Mouse (Mus musculus) CD8-positive naive resting alpha-beta T cell, adult 2 months (primary cell): ENCODE data around the gene Dguok.
A peak's percentile ranks its signal among the peaks of the same experiment; 100 is the strongest.

Experiments
- DNase-seq, 2 experiments: peaks; one replicate each; pipeline ENCODE4 v3.0.0; 2022; ENCODE audit warnings: low read depth in 2 of 2, low spot score in 2 of 2

Dguok gene

DNA sequence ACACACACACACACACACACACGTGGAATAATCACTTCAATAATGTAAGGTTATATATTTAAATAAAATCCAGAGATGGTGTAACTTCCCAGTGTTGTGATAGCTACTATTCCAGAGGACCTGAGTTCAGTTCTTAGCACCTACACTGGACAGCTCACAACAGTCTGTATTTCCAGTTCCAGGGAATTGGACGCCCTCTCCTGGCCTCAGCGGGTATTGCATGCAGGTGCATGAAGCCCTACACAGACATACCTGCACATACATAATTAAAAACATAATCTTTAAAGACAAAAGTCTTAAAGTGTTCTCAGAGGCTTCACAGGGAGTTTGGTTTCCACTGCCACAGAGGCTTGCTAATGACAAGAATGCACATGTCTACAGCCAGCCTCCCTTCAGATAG, 6.3 kb downstream of the Dguok start:
- DNase-seq = peak in 1 of 2 experiments; percentile 39

DNA sequence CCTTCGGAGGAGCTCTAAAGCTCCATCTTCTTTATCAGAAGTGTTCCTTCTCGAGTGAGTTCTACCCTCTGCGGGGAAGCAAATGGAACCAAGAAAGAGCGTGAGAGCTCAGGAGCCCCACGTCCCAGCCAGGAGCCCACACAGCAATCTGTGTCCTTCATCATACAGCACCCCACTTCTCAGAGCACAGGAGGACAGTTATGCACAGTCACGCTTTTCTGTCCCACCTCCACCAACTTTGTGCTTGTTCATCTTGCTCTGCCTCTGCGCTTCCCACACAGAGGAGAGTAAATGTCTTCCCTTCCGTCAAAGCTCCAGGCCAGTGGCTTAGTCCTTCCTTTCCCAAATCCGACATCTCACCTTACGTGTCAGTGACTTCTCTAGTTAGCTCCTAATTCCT, 7.7 kb downstream of the Dguok start:
- no peak for DNase-seq

DNA sequence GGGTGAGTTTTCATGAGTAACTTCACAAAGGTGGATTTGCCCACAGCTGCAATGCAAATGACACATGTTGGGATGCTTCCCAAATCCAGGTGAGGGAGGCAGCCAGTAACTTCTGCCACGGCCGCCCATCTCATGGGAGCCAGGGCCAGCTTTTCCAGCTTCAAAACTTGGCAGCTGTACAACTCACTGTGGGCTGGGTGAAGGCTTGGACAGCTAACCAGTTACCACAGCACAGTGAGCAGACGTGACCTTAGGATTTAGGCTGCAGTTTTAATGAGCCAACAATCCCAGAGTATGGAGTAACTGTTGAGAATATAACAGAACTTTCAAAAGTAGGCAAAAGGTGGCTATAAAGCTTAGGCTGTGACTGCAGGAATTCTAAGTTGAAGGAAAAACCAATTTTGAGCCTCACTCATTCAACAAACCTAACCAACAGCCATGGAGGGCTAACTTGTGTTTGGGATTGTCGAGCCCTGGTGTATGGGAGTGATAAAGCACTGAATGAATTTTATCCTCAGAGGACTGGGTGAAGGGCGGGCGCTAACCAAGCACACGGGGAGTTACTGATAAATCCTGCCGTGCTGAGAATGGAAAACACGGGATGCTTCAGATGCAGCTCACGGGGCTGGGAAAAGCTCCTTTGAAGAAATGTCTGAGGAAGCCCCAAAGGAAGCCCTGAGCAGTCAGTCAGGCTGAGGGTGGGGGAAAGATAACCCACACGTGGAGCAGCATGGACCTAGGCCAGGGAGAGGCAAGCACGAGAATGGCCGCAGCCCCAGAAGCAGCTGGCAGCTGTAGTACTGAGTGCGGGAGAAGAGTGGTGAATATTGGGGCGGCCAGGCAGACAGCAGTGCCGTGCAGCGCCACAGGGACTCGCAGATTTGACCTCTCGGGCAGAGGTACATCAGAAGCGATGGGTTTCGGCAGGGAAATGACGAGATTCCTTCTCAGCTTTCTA, 9.7 kb downstream of the Dguok start:
- DNase-seq = no peak

DNA sequence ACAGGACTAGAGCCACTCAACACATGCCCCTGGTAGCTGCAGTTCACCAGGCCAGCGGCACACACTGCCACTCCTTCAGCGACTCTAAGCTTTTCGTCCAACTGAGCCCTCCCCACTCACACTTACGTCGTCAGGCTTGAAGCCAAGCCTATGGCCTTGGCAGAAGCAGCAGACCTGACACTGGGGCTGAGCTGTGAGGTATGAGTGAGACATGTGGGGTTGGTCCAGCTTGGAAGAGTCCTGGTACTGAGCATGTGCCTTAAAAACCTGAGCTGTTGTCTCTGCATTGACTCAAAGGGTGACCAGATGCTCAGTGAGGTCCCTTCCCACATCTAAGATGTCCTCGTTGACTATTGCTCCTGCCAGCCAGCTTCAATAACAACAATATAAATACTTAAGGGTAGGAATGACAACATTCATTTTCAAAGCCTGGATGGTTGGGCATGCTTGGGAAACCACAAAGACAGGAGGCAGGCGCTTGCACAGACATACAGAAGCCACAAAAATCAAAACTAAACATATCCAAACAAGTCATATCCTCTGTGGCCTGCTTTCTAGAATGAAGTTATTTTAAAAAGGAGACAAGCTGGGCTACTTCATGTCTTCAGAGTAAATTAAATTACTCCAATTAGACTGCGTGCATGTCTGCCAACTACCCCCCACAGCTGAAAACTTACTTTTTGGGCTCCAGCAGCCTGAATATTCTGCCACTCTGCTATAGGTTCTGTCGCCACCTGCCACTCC, 10.6 kb downstream of the Dguok start:
- DNase-seq = no peak

DNA sequence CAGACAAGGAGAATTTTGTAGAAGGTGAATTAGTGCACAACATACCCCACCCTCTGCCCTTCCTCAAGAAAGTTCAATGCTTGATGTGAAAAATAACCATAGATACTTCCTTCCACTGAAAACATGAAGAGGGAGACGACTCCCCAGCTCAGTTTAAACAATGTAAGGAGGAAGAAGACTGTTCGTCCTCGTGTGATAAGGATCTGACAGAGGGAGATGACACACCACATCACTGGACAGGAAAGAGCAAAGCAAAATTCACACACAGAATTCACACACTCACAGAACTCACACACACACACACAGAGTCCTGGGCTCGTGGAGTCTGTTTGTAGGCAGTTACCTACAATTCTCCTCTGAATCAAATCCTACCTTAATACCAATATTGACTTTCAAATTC, 16.1 kb downstream of the Dguok start:
- no peak for DNase-seq

DNA sequence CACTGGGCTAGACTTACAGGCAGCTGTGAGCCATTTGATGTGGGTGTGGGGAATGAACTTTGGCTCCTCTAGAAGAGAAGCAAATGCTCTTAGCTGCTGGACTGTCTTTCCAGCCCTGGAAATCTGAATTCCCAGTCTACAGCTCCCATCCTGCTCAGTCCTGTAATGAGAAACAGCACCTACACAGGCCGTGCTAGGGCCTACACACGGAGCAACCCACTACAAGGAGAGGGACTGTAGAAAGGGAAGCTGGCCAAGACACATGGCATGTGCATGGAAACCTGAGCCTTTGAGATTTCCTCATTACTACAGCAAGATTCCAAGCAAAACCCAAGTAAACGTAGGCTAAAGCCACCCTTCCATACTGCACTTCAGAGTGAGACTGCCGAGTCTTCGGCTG, 18.6 kb downstream of the Dguok start:
- DNase-seq = no peak

DNA sequence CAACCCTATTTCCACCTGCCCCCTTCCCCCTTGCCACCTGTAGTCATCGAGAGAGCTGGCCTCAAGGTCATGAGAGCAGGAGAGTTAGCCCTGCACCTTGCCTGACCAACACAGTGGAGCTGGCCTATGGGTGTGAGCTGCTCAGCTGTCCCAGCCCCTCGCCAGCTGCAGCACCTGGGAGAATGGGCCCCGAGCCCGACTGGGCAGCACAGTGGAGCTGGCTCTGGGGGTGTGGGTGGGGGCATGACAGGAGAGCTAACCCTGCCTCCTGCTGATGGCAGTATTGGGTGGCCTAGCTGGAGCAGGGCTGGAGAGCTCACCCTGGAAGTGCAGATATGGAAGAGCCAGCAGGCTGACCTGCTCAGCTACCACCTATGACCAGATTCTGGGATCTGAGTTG, 19.5 kb downstream of the Dguok start:
- DNase-seq = no peak

DNA sequence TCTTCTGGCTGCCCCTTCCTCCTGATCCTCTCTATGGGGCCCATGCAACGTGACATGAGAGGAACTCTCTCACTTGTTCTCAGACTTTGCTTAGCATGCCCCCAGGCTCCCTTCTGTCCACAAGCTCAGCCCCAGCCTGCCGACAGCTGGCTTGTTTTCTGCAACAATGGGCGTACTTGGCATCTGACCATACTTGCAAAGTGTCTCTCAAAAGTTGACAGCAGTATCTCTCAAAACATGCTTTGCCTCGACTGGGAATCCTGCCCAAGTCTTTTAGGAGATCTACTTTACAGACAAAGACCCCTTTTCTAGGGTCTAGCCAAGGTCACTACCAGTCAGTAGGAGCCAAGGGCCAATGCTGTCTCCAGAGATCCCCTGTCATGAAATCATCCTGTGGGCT, 20.9 kb downstream of the Dguok start:
- DNase-seq = no peak

DNA sequence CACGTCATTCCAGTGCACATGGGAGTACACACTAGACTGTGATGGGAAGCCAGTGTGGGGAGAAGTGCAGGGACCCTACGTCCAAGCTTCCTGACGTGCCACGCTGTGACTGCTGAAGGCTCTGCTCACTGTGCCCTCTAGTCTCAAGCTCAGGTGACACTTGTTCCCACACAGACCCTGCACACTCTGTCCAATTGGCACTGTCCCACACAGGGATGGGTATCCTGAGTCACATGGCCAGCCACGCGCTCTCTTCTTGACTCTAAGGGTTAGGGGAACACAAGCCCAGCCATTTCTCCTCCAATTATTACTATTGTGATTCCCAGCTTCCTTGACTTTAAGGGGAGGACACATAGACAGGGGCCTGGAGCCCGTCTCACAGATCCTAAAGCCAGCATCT, 23.0 kb downstream of the Dguok start:
- DNase-seq = no peak

DNA sequence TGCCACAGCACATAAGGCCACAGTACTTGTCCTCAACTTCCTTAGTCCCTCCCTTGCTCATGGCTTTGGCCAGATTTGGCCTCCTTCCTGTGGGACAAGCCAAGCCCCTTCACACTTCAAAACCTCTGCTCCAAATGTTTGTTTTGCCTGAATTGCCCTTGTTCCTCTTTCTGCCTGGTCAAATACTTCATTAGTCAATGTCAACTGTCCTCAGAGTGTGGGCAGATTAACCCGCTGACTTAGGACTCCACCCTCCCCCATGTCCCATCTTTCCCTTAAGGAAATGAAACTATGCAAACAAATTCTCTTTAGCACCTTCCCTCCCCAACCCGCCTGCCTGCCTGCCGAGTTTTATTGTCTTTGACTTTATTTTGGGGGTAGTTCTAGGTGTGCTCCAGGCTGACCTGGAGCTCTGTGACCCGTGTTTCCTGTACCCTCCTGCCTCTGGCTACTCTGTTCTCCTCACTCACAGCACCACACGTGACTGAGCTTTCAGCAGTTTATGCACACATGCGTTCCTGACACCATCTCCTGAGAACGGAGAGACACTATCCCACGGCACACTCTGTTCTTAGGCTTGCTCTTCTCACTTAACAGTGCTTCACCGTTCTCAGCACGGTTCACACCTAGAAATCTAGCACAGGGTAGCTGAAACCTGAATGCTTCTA, 24.2 kb downstream of the Dguok start:
- DNase-seq = no peak

DNA sequence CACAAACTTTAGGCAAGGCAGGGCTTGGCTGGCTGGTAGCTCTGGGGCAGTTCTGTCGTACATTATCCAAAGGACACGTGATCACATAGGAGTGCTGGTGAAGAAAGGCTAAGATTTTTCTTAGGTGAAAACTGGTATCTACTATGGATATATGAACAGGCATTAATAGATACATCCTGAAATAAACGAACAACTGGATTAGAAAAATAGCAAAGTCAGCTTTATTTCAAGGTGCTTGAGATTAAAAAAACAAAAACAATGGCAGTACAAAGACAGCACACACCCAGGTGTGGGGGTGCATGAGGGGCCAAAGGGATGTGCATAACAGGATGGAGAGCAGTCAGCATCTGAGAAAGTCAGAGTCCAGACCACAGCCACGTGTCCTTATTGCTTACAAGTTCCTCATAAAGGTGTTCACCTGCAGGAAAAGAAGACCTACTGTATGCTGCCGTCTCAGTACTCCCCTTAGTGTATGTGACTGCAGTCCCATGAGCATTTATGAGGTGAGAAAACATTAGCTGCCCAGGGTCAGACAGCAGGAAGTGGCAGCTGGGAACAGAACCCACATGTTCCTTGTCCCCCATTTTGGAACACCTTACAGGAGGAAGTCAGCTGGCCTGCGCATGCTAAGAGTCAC, 26.6 kb downstream of the Dguok start:
- DNase-seq = no peak

DNA sequence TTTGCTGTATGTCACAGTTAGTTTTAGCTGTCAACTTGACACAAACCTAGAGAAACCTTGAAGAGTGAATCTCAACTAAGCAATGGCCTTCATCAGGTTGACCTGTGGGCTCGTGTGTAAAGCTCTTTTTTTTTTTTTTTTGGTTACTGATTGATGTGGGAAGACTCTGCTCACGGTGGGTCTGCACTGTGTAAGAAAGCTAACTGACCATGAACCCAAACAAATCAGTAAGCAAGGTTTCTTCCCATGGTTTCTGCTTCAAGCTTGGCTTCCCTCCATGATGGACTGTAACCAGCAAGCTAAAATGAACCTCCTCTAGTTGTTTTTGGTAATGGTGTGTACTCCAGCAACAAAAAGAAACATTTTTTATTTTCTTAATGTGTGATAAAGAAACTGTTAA, 27.6 kb downstream of the Dguok start:
- DNase-seq = no peak

DNA sequence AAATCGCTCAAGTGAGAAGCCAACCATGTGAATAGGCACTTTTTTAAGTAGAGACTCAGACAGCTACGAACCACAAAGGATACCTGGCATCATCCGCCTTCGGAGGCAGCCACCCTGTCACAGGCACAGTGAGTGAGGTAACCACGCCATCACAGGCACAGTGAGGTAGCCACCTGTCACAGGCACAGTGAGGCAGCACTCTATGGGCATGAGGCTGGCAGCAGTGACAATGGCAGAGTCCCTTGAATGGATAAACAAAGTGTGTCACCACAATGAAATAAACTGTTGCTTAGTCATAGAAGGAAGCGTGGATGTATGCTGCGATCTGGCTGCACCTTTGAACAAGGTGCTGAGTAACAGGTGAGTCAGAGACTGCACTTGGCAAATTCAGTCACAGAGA, 28.1 kb downstream of the Dguok start:
- no peak for DNase-seq

DNA sequence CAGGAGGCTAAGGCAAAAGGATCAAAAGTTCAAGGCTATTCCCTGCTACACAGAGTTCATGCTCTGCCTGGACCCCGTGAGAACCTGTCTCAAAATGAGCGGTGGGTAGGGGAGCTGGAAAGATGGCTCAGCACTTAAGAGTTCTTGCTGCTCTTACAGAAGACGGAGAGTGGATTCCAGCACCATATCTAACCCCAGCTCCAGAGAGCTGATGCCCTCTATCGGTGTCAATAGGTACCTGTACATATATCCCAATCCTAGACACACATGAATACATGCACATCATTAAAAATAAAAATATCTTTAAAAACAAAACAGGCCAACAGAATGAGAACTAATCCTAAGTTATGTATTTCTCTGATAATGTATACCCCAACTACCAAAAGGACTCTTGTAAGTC, 28.6 kb downstream of the Dguok start:
- no peak for DNase-seq

DNA sequence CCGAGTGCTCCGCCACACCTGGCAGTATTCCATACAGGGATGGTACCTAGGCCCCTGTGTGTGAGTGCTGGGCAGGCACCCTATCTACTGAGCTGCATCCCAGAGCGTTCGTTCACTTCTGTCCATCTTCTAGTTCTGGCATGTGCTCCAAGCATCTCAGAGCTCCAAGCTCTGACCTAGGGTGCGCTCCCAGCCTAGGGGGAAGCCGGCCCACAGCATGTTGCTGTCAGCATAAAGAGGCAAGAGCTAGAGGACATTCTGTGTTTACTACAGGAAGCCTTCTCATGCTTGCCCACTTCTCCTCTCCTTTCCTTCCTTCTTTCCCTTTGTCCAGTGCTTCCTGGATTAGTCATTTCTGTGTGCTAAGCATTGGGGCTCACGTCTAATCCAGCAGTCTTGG, 31.3 kb downstream of the Dguok start:
- DNase-seq = no peak

DNA sequence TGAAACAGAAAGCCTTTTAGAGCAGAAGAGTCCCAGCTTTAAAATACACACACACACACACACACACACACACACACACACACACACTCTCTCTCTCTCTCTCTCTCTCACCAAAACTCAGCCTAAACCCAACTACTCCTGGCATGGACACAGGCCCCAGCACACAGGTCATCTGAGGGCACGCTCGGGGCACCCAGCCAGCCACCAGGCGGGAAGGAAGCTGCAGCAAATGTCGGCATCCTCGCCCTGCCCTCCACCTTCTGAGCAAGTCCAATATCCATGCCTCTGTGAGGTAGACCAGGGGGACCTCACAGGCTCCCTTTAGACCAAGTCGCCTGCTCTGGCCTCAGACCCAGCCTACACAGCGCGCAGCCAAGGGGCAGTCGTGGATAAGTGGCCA, 33.5 kb downstream of the Dguok start:
- no peak for DNase-seq

DNA sequence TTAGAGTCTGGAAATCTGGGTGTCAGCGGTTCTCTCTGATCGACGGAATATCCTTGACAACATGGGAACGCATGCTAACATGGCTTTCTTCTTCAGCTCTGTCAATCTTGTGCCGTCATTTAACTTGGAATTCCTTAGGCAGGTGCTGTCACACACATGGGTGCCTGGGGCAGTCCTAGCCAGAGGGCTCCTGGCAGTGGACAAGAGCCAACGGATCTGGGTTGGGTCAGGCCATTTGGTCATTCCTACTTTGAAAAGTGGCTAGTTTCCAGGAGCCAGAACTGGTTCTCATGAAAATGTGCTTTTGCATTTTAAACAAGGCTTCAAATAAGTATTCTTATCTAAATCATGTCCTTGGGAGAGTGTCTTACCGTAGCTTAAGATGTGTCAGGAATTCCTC, 35.0 kb downstream of the Dguok start:
- no peak for DNase-seq

DNA sequence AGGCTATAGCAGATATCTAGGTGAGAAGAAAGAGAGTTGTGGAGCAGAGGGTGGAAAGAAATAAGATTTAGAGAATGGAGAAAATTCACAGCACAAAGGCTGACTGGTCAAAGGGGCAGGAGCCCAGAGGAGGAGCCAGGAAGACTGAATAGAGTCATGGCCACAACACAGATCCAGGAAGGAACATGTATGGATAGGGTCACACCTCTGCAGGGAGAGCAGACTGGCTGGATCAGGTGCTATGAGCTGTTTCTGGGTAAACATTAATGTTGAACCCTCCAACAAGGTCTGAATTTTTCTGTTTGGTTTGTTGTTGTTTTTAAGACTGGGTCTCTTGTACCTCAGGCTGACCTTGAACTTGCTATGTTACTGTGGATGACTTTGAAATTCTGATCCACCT, 42.8 kb downstream of the Dguok start:
- no peak for DNase-seq

DNA sequence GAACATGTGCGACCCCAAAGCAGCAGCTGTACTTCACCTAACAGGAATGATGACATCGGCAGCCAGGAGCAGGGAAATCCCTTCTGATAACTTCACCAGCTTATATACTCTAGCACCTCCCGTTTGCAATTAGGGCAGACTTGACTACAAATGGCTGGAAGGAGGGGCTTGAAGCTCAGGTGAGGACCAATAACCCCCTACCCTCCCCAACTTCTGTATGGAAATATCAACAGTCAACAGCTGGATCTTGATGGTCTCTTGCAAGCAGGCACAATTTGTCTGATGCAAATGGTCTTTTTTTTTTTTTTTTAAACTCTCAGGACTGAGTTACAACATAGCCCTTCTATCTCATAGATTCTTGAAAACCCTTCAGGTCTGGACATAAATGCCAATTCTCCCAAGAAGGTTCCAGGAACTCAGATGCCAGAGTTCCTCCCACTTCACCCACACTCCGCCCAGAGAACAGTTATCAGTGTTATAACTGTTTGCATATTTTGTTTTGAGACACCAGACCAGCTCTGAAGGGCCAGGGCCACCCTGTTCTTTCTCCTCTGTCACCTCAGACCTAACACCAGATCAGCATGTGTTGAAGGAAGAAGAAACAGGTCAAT, 47.6 kb downstream of the Dguok start, which contains the start of gene Tet3:
TSS of gene Tet3 (minus strand) at position 51 of the 611 bp plus-strand sequence.
- DNase-seq = no peak

DNA sequence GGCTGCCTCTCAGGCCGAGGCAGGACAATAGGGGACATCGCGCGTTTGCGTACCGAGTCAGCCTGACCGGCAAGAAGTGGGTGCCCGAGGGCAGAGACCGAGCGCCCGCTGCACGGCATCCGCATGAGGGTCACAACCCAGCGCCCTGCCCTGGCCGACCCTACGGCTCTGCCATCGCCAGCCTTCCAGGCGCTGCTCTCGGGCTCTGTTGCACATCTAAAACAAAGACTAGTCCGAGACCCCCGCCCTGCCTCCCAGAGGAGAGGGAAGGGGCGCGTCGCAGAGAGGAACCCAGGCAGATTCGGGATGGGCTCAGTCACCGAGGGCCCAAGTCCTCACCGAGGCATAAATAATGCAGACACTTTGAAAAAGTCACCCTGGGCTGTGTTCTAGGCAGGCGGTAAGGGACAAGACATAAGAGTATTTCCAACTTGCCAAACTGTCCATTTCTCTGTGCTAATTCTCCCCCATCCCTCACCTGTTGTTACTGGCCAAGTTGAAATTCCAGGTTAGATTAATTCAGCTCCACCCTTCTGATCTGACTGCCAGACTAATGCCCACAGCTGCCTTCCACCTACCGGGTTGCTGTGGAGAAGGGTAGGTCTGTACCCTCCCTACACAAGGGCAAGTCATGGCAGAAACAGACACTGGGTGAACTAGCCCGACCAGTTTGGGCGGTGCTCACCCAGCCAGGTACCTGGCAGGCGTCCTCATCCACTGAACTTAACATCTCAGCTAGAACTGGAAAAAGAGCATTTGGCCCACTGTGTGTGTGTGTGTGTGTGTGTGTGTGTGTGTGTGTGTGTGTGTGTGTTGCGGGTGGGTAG, 49.6 kb downstream of the Dguok start:
- no peak for DNase-seq
